Mouse (Mus musculus) fat pad, adult 2 months (tissue): ENCODE measurements around the gene Phlda3.

Source experiments
- DNase-seq: peaks from one replicate; pipeline ENCODE4 v3.0.0-alpha.2; 2011; ENCODE audit warnings: low read depth, low spot score; ENCODE audit errors: extremely low read depth

The Phlda3 gene

DNA sequence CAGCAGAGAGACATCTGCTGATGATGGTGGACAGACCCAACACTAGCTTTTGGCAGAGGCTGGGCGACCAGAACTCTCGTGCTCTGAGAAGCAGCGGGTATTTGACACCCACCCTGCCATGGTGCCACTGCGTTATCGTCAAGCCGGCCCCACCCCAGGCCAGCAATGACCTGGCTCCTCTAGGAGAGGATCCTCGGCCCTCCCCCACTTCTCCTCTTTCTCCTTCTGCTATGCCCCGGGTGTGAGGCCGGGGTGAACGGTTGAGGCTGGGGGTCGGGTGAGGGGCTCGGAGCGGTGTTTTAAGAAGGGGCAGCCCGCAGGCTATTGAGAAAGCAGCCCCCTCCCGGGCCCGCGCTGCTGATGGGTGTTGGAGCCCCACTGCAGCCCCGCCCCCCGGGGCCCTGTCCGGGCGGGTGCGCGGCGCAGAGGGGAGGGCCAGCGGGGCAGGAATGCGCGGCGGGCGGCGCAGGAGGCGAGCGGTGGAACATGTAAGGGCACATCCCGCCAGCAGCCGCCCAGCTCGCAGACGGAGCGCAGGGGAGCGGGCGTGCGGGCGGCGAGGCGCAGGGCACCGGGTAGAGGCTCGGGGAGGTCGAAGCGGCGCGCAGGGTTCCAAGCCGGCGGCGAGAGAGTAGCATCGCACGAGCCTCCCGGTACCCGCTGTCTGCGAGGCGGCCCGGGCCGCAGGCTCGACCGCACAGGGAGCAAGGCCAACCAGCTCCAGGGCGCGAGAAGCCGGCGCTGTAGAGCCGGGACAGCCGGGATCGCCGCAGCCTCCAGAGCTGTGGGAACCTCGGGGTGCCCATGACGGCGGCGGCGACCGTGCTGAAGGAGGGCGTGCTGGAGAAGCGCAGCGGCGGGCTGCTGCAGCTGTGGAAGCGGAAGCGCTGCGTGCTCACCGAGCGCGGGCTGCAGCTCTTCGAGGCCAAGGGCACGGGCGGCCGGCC, at the start of gene Phlda3:
Gene Phlda3, plus strand, starts transcription at position 475 of the 947 bp plus-strand sequence.
- DNase-seq = no peak

DNA sequence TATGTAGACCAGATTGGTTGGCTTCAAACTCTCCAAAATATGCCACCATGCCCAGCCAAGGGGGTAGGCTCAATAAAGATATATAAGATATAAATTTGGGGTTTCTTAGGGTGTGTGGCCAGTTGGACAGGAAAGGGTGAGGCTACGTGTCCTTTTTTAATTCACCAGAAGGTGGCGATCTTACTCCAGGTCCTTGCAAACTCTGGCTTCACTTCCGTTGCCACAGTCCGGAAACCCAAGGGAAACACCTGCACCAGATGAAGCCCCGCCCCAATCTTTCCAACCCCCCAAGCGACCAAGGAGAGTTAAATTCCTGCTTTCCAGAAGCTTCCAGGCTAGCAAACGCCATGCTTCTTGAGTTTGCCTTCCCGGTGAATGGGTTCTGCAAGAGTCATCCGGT, 46.4 kb upstream of the Phlda3 start:
- DNase-seq = no peak

DNA sequence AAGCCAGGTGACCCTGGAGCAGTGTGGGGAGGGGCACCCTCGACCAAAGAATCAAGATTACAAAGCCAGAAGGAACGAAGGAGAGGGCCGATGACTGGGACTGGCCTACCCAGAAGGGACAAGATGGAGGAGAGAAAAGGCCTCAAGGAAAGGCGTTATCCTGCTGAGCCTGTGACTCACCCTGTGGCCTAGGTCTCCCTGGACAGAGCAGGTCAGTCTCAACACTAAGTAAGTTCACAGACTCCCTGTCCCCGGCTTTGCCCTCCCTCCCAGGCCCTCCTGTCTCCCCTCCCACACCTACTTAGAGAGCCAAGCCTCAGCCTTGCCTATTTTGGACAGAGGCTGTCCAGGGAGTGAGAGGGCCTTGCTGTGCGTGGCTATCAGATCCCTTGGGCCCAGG, 45.9 kb upstream of the Phlda3 start, which contains the start of gene Csrp1:
Gene Csrp1, plus strand, starts transcription at position 79 of the 400 bp plus-strand sequence.
- DNase-seq = no peak

DNA sequence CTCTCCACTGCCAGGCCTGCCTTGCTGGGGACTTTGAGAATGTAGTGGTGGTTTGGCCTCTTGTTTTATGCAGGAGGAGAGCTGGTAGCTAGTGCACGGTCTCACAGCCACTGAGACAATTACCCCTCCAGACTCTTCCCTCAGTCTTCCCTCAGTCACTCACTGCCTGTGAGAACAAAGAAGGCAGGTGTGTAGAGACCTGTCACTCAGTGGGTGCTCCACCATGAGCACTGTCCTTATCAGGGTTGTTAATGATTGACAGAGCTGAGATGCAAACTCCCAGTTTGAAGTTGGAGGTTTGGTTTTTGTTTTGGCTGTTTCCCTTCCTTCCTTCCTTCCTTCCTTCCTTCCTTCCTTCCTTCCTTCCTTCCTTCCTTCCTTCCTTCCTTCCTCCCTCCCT, 42.9 kb upstream of the Phlda3 start:
- no peak for DNase-seq

DNA sequence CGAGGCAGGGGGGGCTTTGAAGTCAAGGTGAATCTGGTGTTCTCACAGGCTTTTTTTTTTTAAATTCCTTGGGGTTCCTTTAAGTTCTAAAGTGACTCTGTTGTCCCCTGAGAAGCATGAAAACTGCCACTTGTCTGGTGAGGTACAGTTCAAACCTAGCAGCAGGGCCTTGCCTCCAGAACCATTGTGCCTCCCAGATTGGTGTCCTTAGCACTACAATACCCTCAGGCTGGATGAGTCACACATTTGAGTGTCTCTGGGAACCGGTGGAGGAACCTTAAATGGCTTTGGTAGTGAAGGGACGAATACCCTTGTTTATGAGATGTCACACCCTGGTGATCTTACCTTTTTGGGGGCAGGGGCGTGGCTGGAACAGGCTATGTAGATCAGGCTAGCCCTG, 41.8 kb upstream of the Phlda3 start:
- DNase-seq = no peak

DNA sequence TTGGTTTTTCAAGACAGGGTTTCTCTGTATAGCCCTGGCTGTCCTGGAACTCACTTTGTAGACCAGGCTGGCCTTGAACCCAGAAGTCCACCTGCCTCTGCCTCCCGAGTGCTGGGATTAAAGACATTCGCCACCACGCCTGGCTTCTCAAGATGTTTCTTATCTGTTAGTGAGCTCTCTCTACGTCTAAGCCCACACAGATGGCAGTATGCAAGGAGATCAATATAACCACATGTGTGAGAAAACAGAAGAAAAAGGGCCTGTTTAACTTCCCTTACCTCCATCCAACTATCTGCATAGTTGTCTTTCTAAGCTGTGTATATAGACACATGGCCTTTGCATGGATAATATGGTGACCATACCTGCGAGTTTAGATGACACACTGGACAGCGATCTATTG, 40.6 kb upstream of the Phlda3 start:
- DNase-seq = no peak

DNA sequence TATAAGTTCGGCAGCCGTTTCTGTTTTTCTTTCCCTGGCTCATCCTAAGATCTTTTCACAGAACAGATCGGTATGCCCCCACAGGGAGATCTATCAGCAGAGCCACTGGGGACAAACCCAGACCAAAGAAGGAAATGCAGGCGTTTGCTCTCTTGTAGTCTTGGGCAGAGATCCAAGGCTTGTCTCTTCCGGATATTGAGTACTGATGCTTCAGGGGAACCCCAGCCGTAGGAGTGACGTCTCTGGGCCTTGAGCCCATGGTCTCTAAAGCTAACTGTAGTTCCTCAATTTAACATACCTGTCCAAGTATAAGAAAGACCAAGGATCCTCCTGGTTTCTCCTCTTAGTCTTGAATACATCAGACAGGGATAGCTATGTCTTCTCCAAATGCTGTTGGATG, 40.0 kb upstream of the Phlda3 start:
- no peak for DNase-seq

DNA sequence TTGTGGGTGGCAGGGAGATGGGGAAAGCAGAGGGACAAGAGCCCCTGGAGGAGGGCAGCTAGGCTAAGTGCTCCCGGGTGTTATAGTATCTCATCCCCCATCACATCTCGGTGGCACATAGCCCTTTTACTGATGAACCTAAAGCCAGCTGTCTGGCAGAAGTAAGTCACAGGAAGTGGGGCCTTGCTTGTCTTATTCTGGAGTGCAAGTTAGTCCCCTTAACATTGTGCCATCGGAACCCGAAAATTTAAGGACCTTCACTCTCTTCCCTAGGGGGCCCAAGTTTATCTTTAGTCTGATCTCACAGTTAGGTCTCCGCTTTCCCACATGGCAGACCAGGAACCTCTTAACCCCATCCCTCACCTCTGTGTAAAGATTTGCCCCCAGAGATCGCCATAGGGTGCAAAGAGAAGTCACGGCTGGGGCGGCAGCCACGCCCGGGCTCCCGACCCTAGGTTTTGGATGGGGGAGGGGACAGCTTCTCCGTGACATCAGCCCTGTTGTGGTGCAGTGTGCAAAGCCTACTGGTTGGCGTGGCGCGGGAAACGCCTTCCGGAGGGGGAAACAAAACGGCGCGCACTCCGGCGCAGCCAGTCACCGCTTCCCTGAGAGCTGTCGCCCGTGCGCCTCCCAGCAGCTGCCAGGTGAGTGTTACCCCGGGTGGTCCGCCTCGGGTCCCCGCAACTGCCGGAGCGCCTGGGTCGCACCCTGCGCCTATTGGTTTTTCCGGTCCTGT, 37.1 kb upstream of the Phlda3 start:
- DNase-seq = no peak

DNA sequence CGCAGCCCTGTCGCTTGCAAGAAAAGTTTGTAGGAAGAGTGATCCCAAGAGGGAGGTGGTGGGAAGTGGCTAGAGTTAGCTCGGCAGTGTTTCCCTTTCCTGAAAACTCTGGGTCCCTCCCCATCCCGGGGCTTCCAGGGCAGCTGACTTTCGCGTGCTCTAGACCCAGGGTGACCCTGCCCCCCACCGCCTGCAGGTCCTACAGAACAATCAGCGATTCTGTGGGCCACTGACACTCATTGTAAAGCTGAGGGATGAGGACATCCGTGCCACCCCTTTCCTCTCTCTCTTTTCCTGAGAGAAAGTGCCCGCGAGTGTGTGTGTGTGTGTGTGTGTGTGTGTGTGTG, 36.6 kb upstream of the Phlda3 start:
- no peak for DNase-seq

DNA sequence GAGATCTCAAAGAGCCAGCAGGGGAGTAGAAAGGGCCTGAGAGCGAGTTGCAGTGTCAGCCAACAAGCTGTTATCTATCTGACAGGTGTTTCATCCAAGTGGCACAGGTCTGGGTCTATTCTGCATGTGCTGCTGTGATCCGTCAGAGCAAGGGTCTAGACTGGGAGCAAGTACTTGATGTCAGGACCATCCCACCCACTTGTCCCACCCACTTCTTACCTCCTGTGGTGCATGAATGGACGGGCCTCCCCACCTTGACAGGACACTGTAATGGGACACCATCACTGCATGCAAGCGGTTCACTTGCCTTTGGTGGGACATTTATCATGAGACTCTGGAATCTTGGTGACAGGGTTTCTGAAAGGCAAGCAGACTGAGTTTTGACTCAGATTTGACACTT, 36.1 kb upstream of the Phlda3 start:
- no peak for DNase-seq

DNA sequence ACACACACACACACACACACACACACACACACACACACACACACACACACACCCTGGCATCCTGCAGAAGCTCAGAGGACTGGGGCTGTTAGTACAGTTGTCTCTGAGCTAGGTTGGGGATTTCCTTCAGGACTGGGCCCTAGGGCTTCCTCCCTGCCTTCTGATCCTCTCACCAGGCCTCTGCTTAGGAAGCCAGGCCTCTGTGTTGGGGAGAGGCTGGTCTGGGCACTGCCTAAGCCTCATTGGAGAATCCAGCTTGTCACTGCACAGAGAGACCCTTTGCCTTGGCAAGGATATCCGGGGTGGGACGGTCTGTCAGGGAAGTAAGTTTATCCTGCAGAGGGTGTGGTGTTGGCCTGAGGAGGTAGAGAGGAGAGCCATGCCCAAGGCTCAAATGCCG, 35.6 kb upstream of the Phlda3 start:
- DNase-seq = no peak

DNA sequence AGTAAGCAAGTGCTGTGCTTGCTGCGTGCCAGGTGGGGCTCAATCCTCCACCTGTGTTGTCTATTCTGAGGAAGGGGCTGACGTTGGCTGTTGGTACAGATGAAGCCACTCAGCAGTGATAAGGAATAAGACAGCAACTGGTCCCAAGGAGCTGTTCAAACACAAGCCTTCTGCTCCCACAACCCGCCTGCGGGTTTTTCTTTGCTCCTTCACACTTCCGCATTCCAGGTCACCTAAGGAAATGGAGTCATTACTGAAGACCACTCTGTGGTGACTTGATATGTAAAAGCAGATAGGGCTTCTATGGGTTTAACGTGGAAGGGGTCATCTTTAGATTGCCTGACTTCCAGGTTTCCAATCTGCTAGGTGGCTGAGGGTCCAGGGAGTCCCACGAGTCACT, 34.5 kb upstream of the Phlda3 start:
- no peak for DNase-seq

DNA sequence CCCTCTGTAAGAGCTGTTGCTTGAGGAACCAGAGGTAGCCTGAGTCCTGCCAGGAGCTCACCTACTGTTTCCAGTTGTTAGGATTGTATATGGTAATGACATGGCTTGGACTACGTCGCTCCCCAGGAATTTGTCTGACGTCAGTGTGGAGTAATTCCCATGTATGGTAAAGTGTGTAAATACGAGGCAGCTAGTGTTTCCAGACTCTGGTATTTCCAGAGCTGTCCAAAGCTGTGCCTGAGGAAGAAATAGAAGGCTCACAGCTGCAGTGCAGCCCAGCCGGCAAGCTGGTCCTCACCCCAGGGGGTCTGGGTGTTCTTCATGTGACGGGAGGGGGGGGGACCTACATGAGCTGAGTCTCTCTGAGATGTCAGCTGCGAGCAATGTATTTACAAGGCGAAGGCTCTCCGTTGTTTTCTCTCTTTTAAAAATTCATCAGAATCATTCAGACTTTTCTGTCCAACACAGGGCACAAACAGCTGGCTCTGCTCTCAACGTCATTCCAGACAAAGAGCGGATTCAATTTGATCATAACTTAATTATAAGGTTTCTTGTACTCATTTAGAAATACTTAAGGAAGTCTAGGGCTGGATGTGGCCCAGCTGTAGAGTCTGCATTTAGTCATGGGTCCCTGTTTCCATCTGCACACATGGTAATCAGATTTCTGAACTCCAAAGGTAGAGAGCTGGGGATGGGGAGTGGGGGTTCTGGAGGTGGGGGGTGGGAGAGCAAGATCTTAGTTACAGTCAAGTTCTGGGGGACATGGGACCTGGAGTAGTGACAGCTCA, 33.8 kb upstream of the Phlda3 start:
- no peak for DNase-seq

DNA sequence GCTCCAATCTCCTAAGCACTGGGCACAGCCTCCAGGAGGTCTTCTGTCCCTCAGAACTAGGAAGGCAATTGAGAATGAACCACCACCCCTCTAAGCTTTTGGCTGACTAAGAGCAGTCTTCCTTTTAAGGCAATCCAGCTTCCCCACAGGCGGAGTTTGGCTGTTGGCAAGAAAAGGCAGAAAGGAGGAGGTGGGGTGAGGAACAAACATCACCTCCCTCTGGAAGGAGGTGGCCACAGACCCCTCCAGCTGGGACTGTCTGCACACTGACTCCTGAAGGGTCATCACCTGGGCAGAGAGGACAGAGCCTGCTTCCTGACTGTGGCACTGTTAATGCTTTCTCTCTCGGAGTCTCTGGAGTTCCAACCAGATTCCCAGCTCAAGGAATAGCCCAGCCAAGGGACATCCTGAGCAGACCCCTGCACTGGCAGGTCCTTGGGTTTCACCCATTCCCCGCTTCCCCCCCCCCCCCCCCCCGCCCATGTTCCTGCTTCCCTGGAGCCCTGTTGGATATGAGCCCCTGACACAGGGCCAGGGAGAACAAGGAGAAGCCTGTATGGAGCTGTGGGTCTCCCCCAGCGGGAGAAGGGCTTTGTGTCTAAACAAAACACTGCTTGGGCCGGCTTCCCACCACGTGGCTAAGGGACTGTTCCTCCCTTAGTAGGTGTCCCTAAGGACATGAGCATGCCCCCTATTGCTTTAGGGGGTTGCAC, 31.5 kb upstream of the Phlda3 start:
- no peak for DNase-seq

DNA sequence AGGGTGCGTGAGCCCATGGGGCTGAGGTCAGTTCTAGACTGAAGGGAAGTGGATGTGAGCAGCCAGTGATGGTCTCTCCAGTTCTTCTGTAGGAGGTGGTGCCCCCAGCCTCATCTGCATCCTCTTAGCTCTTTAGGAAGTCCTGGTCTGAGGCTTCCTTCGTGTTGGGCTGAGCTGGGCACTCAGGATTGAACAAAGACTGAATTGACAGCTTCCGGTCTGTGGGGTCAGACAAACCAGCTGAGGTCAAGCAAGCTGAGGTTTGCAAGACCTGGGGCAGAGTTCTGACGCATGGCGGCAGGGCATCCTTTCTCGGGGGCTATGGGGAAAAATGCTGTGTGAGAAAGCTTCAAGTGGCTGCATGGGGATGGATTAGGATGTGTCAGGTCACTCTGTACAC, 30.5 kb upstream of the Phlda3 start:
- DNase-seq = no peak

DNA sequence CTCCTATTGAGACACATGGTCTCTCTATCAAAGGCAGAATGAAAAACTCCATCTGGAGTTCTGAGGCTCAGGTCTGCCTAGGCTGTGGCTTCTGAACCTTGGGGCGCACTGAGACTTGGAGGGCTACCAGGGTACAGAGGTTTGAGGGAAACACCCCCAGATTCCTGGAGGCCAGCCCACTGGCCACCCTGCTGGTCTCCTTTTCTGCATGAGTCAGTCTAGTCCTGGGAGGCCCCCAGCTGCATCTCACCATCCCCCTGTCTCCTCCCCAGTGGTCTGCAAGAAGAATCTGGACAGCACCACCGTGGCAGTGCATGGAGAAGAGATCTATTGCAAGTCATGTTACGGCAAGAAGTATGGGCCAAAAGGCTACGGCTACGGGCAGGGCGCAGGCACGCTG, 20.9 kb upstream of the Phlda3 start:
- DNase-seq = no peak

DNA sequence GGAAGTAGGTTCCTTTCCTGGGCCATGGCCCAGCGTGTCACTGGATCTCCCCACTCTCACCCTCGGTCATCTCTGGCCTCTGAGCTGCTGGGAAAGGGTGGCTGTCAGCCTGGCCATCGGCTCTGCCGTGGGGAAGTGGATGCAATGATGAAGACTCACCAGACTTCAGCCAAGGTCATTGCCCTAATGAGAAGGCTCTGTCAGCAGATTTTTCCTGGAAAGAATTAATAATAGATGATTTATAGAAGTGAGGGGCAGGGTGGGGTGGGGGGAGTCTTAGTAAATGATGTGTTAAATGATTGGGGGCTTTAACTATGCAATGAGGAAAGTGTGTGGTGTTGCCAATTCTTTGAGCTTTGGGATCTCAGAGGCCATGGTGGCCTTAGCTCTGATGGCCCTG, 19.7 kb upstream of the Phlda3 start:
- DNase-seq = no peak

DNA sequence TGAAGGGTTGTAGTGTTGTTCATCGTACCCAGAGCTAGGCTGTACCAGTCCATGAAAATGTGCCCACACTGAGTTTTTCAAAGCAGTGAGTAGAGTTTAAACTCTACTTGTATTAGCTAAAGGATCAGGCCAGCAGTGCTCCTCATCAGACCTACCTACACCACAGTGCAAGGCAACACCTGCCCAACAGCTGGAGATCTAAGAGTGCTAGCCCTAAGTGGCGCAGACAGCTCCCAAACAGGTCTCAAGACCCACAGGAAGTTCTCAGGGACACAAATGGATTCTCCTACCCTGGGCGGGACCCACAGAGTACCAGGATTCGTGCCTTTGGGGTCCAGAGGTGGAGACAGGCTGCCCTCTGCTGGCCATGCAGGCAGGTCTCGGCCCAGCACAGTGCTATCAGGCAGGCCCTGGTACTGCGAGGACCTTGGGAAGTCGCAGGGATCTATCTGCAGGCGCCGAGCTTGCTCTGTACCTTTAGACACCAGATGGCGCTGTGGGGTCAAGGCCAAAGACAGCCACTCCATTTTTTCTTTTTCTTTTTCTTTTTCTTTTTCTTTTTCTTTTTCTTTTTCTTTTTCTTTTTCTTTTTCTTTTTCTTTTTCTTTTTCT, 13.1 kb upstream of the Phlda3 start:
- no peak for DNase-seq

DNA sequence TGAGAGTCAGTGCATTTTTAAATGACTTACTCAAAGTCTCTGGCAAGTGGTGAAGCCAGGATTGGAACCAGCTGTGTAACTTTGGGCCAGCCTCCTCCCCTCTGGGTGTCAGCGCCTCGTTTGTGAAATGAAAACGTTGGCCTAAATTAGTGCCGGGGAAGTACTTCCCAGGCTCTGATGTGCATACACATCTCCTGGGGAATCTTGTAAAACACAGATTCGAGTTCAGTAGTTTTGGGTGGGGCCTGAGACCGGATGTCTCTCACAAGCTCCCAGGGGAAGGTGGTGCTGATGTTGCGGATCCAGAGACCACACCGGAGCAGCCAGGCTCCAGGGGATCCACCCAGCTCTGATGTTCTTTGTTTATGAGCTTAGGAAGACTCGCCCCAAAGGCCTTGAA, 10.6 kb upstream of the Phlda3 start:
- no peak for DNase-seq

DNA sequence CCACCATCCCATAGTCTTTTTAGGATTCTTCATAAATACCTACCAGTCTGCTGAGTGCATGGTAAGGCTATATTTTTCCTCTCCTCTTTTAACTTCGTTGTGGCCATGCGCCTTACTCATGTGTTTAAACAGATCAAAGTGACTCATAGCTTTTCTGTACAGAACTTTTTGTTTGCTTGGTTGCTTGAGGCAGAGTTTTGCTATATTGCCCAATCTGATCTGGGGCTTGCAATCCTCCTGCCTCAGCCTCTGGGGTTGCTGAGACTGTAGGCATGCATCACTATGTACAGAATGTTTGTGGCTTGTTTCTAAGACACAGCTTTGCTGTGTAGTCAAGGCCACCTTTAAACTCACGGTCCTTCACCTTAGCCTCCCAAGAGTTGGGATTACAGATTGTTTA, 10.0 kb upstream of the Phlda3 start:
- DNase-seq = no peak

DNA sequence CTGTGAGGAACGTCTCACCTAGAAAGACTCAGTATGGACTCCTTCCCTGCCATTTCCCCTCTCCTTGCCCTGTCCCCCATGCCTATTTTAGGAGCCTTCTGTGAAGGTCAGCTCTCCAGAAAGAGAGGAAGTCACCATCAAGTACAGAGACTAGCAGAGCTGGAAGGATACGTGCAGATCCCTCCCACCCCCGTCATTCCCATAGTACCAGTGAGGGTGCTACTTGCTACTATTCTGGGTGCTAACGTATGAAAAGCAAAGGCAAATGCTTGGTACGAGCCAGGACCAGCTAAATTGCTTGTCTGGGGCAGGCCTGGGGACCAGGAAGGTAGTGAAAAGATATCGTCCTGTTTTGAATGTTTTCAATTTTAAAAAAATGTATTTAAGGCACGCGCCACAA, 8.6 kb upstream of the Phlda3 start:
- DNase-seq = no peak
